Mouse (Mus musculus): ENCODE data around the gene Ap1ar. TPM values are rescaled to one million over a fixed set of nuclear protein-coding genes. Genes with fewer than 3 reads are reported as not detected.

Gene Ap1ar
- polyA plus RNA-seq, 1 experiment from 2014 or later, result 40.2 TPM

DNA sequence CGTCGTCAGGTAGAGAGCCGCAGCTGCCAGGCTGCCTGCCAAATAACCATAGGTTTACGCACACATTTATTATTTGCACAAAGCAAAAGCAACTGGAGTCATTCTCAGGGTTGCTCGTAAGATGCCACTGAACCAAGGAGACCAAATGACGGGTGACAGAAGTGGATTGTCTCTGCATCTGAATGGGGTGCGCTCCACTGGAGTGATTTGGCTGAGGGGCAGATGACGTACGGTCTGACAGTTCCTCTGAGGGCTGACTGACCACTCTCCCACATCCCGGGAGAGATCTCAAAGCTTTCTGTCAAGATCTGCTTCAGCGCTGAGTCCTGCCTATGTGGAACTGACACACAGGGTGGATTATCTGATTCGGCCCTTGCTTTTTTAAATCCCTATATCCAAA lies 32.3 kb downstream of the Ap1ar start:
- Histone ChIP-seq H3K4me3 (replicated peaks; ENCODE audit: low read depth, low read length) (no peak overlapping the region), H3K4me2 (ENCODE audit: low read length) (no peak overlapping the region), H3K36me3 (ENCODE audit: insufficient read depth, low read length) (peaks cover 17% of the 10 kb centered on the region), H3K27ac (no peak overlapping the region), H3K9me3 (replicated peaks; ENCODE audit: low read length) (no peaks in the 10 kb centered on the region), H3K27me3 (ENCODE audit: insufficient read depth, low read length) (no peaks in the 10 kb centered on the region), H3K9ac (ENCODE audit: low read depth, low read length) (no peak overlapping the region), H3K4me1 (replicated peaks; ENCODE audit: insufficient read depth, low read length) (no peaks in the 10 kb centered on the region)
- no peak for ATAC-seq (replicated peaks; ENCODE audit: low FRiP score, low read depth)
- no peak for TF ChIP-seq CTCF (IDR thresholded peaks at IDR 0.05; ENCODE audit: low read depth)
- 77% methylated on average over 12 of the region's 12 CpGs for WGBS
- DNase-seq (ENCODE audit: low spot score), result no peak

DNA sequence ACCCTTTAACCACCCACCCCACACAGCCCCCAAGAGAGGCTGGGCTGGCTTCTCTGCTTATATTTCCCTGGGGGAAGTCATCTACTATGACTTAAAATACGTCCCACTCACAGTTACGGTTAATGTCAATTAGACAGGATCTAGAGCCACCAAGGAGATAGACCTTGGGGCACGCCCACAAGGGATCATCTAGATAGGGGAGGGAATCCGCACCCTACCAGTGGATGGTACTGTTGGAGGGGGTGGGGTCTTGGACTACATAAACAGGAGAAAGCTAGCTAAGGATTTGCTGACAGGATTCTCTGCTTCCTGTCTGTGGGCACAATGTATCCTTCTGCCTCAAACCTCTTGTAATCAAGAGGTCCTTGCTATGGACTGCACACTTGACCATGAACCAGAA lies 32.9 kb downstream of the Ap1ar start:
- no peaks in the 10 kb centered on the region for H3K27me3 ChIP-seq (ENCODE audit: insufficient read depth, low read length)
- DNase-seq (ENCODE audit: low spot score) (no peak), ATAC-seq (replicated peaks; ENCODE audit: low FRiP score, low read depth) (no peak)
- H3K4me2 ChIP-seq (ENCODE audit: low read length), result no peak overlapping the region
- 87% methylated on average over 4 of the region's 4 CpGs for WGBS
- H3K4me1 ChIP-seq (replicated peaks; ENCODE audit: insufficient read depth, low read length), result no peaks in the 10 kb centered on the region
- no peak for TF ChIP-seq CTCF (IDR thresholded peaks at IDR 0.05; ENCODE audit: low read depth)
- no peak overlapping the region for H3K4me3 ChIP-seq (replicated peaks; ENCODE audit: low read depth, low read length)
- no peak overlapping the region for H3K27ac ChIP-seq
- peaks cover 14% of the 10 kb centered on the region; the same call in 1 of the 2 replicates for H3K36me3 ChIP-seq (ENCODE audit: insufficient read depth, low read length)
- H3K9ac ChIP-seq (ENCODE audit: low read depth, low read length), result no peak overlapping the region
- no peaks in the 10 kb centered on the region for H3K9me3 ChIP-seq (replicated peaks; ENCODE audit: low read length)

DNA sequence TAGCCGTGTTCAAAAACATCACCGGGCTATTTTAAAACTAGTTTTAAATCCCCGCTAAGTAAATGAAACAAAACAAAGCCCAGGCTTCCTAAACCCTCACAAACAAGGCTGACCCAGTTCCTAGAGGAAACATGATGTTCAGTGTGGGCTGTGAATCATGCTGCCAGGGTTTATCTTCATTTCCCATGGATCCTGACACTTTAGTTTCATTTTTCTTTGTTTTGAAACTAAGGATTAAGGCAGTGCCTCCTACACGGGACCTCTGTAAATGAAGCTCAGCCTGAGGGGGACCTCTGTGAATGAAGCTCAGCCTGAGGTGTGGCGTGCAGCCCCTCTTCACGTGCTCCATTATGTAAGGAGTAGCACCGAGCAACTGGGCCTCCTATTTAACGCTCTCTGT lies 34.5 kb downstream of the Ap1ar start:
- peak overlapping the region; percentile 27; the same call in 1 of the 2 replicates for H3K4me2 ChIP-seq (ENCODE audit: low read length)
- ATAC-seq (replicated peaks; ENCODE audit: low FRiP score, low read depth) (no peak), DNase-seq (ENCODE audit: low spot score) (peak; percentile 37)
- H3K9me3 ChIP-seq (replicated peaks; ENCODE audit: low read length), result no peaks in the 10 kb centered on the region
- WGBS, result 24% methylated on average over 8 of the region's 8 CpGs
- H3K4me1 ChIP-seq (replicated peaks; ENCODE audit: insufficient read depth, low read length), result no peaks in the 10 kb centered on the region
- H3K27me3 ChIP-seq (ENCODE audit: insufficient read depth, low read length), result no peaks in the 10 kb centered on the region
- TF ChIP-seq CTCF (IDR thresholded peaks at IDR 0.05; ENCODE audit: low read depth), result no peak
- H3K4me3 ChIP-seq (replicated peaks; ENCODE audit: low read depth, low read length), result no peak overlapping the region
- H3K36me3 ChIP-seq (ENCODE audit: insufficient read depth, low read length), result 0 out of 2 replicates have a peak, but pooled peaks cover 4% of the 10 kb centered on the region
- H3K27ac ChIP-seq, result no peak overlapping the region
- H3K9ac ChIP-seq (ENCODE audit: low read depth, low read length), result no peak overlapping the region

DNA sequence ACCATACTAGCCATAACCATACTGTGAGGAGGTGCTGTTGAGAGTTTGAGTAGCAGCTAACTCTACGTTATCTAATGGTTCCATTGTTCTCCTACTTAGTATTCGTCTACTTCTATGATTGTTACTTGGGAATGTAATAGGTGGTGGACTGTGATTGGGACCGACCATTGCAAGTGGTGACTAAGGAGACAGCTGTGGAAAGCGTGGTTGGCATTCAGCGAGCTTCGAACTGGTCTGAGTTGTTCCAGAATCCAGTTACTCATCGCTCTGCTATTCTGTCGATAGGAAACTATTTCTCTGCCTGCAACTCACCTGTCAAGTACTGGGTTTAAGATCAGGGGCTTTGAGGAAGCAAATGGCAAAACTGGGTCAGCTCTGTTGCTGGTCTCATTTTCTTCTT lies 36.2 kb downstream of the Ap1ar start:
- ATAC-seq (replicated peaks; ENCODE audit: low FRiP score, low read depth) (no peak), DNase-seq (ENCODE audit: low spot score) (no peak)
- TF ChIP-seq CTCF (IDR thresholded peaks at IDR 0.05; ENCODE audit: low read depth), result no peak
- no peaks in the 10 kb centered on the region for H3K9me3 ChIP-seq (replicated peaks; ENCODE audit: low read length)
- H3K4me2 ChIP-seq (ENCODE audit: low read length), result no peak overlapping the region
- H3K27ac ChIP-seq, result no peak overlapping the region
- H3K9ac ChIP-seq (ENCODE audit: low read depth, low read length), result no peak overlapping the region
- no peaks in the 10 kb centered on the region for H3K36me3 ChIP-seq (ENCODE audit: insufficient read depth, low read length)
- H3K27me3 ChIP-seq (ENCODE audit: insufficient read depth, low read length), result no peaks in the 10 kb centered on the region
- H3K4me3 ChIP-seq (replicated peaks; ENCODE audit: low read depth, low read length), result no peak overlapping the region
- 91% methylated on average over 8 of the region's 8 CpGs for WGBS
- H3K4me1 ChIP-seq (replicated peaks; ENCODE audit: insufficient read depth, low read length), result no peaks in the 10 kb centered on the region

DNA sequence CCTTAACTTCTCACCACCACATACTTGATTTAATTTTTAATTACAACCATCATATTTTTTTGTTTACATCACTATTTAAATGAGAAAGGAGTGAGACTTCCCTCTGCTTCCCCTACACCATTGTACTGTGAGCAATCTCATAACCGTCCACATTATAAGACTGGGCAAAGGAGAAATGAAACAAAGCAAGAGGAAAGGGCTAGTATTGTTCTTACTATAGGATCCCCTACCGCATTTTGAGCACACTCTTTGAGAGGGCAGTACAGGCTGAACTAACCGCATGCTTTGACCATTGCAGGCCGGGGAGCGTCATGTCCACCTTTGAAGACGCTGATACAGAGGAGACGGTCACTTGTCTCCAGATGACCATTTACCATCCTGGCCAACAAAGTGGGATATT lies 41.1 kb downstream of the Ap1ar start:
- no peak overlapping the region for H3K27ac ChIP-seq
- H3K36me3 ChIP-seq (ENCODE audit: insufficient read depth, low read length), result no peaks in the 10 kb centered on the region
- no peaks in the 10 kb centered on the region for H3K9me3 ChIP-seq (replicated peaks; ENCODE audit: low read length)
- no peak overlapping the region for H3K4me2 ChIP-seq (ENCODE audit: low read length)
- no peak for ATAC-seq (replicated peaks; ENCODE audit: low FRiP score, low read depth)
- no peaks in the 10 kb centered on the region for H3K27me3 ChIP-seq (ENCODE audit: insufficient read depth, low read length)
- no peak for TF ChIP-seq CTCF (IDR thresholded peaks at IDR 0.05; ENCODE audit: low read depth)
- no peak for DNase-seq (ENCODE audit: low spot score)
- H3K4me3 ChIP-seq (replicated peaks; ENCODE audit: low read depth, low read length), result no peak overlapping the region
- H3K9ac ChIP-seq (ENCODE audit: low read depth, low read length), result no peak overlapping the region
- no peaks in the 10 kb centered on the region for H3K4me1 ChIP-seq (replicated peaks; ENCODE audit: insufficient read depth, low read length)
- WGBS, result 95% methylated on average over 7 of the region's 7 CpGs

DNA sequence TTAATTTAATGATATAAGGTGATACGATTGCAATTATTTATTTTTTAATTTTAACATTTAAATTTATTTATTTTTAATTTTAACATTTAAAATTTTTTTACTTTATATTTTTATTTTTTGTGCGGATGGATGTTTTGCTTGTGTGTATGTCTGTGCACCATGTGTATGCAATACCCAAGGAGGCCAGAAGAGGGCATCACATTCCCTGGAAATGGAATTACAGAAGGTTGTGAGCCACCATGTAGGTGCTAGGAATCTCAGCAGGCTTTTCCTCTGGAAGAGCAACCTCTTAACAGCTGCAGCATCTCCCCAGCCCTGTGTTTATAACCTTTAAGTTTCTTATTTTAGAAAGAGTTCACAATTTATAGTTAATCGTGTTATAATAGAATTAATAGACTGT lies 41.6 kb downstream of the Ap1ar start:
- Histone ChIP-seq H3K27ac (no peak overlapping the region), H3K36me3 (ENCODE audit: insufficient read depth, low read length) (no peaks in the 10 kb centered on the region), H3K4me1 (replicated peaks; ENCODE audit: insufficient read depth, low read length) (no peaks in the 10 kb centered on the region), H3K4me3 (replicated peaks; ENCODE audit: low read depth, low read length) (no peak overlapping the region), H3K9me3 (replicated peaks; ENCODE audit: low read length) (no peaks in the 10 kb centered on the region), H3K9ac (ENCODE audit: low read depth, low read length) (no peak overlapping the region), H3K4me2 (ENCODE audit: low read length) (no peak overlapping the region), H3K27me3 (ENCODE audit: insufficient read depth, low read length) (no peaks in the 10 kb centered on the region)
- WGBS, result 96% methylated on average over 3 of the region's 3 CpGs
- no peak for ATAC-seq (replicated peaks; ENCODE audit: low FRiP score, low read depth)
- TF ChIP-seq CTCF (IDR thresholded peaks at IDR 0.05; ENCODE audit: low read depth), result peak; percentile 16; the same call in 1 of the 2 replicates
- no peak for DNase-seq (ENCODE audit: low spot score)

DNA sequence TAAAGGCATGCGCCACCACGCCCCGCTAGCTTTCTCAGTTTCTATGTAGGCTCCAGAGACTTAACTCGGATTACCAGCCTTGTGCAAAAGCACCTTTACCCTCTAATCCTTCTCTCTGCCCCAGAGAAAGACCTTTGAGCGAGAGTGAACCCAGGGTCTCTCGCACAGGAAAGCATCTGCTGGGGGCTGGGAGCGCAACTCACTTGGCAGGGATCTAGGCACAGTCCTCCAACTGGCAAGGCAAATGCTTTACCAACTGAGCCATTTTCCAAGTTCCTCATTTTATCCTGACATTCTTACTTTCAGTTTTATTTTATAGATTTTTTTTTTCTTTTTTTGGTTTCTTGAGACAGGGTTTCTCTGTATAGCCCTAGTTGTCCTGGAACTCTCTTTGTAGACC lies 44.3 kb downstream of the Ap1ar start:
- no peak for TF ChIP-seq CTCF (IDR thresholded peaks at IDR 0.05; ENCODE audit: low read depth)
- ATAC-seq (replicated peaks; ENCODE audit: low FRiP score, low read depth), result no peak
- no peaks in the 10 kb centered on the region for H3K9me3 ChIP-seq (replicated peaks; ENCODE audit: low read length)
- H3K27me3 ChIP-seq (ENCODE audit: insufficient read depth, low read length), result no peaks in the 10 kb centered on the region
- no peak overlapping the region for H3K4me3 ChIP-seq (replicated peaks; ENCODE audit: low read depth, low read length)
- H3K9ac ChIP-seq (ENCODE audit: low read depth, low read length), result no peak overlapping the region
- H3K36me3 ChIP-seq (ENCODE audit: insufficient read depth, low read length), result no peaks in the 10 kb centered on the region
- peaks cover 4% of the 10 kb centered on the region; the same call in 1 of the 2 replicates for H3K4me1 ChIP-seq (replicated peaks; ENCODE audit: insufficient read depth, low read length)
- no peak overlapping the region for H3K27ac ChIP-seq
- 92% methylated on average over 7 of the region's 7 CpGs for WGBS
- no peak for DNase-seq (ENCODE audit: low spot score)
- H3K4me2 ChIP-seq (ENCODE audit: low read length), result no peak overlapping the region

Data from kidney, postnatal 0 days (tissue).